ENCODE assay signal across 20 mouse cellular contexts in genomic region chr1:105709415-105709814, GRCm38 (mm10). TPM values are rescaled to one million over a fixed set of nuclear protein-coding genes. Genes with fewer than 3 reads are reported as not detected.
DNase-seq lines count a peak whose midpoint lies in the region; ATAC-seq lines count a peak whose summit lies in the region.
"Had no signal": no experiment of that assay in that cellular context is flagged by ENCODE, and none has a peak within 500 bp of the region (broad histone marks: within the 10 kb centered on the region; RNA-seq: fewer than 3 reads in every experiment).

No protein-coding gene starts in this region.

- peak; percentile 68 for ATAC-seq in activated CD4-positive, CD25-positive, alpha-beta regulatory T cell, adult 4 months
- ATAC-seq: forebrain, embryonic 14.5 days; forebrain, postnatal 0 days; hindbrain, postnatal 0 days; intestine, embryonic 15.5 days had no signal

- peak; percentile 21 for DNase-seq in 416B (ENCODE audit: low read depth)
- DNase-seq in CD4-positive, CD25-positive, alpha-beta regulatory T cell, adult 2 months (ENCODE audit: low read depth, low spot score) = peak; percentile 28
- peak; percentile 23 for DNase-seq in naive thymus-derived CD4-positive, alpha-beta T cell, adult 2 months (ENCODE audit: low read depth)
- no peak for DNase-seq in embryo, embryonic 9.5 days (ENCODE audit: extremely low spot score)
- no peak for DNase-seq in natural killer cell, adult 2 months (ENCODE audit: low spot score in 2 of 2)
- DNase-seq in right cerebral cortex, adult 18-20 months = no peak
- DNase-seq: adrenal gland, postnatal 10 days; cerebellum, adult 11-12 months; cerebellum, adult 9-10 months; cerebellum, postnatal 14 days; forebrain, postnatal 0 days; gastrocnemius, postnatal 25 days; heart, adult 18-20 months; heart, postnatal 10 days; heart, postnatal 36 days; kidney, adult 11 months had no signal

RNA-seq across cellular contexts. Expression of gene Relch, which starts 45.8 kb away (rescaled TPM):
- 10 to 100 TPM; 34.6 to 49.6 TPM for polyA plus RNA-seq in activated CD4-positive, CD25-positive, alpha-beta regulatory T cell, adult 4 months (2017; shearing (Covaris generic))

RNA-seq across cellular contexts. Expression of gene Pign, which starts 45.9 kb away (rescaled TPM):
- 10 to 100 TPM; 13.6 to 15.8 TPM for polyA plus RNA-seq in activated CD4-positive, CD25-positive, alpha-beta regulatory T cell, adult 4 months (2017; shearing (Covaris generic))

Comparison
In these comparisons a context has a peak if more than half of its experiments do, and no peak if none do; other contexts are left out.
1. DNase-seq: peak in 416B (single experiment), CD4-positive, CD25-positive, alpha-beta regulatory T cell, adult 2 months (single experiment) and naive thymus-derived CD4-positive, alpha-beta T cell, adult 2 months (single experiment); none in embryo, embryonic 9.5 days (single experiment), natural killer cell, adult 2 months (0 of 2) and right cerebral cortex, adult 18-20 months (single experiment).